Mouse (Mus musculus) olfactory bulb, adult 2 months (tissue): ENCODE data around the gene Ndufv1.

Source experiments
- CTCF ChIP-seq: fragments of 200-500 bp; IDR thresholded peaks from 2 replicates; pipeline ENCODE4 v1.5.1; 2012; ENCODE audit warnings: low read depth, mild to moderate bottlenecking, low read length, moderate library complexity; ENCODE audit not compliant: insufficient read depth
- POLR2A ChIP-seq: fragments of 200-500 bp; IDR thresholded peaks from 2 replicates; pipeline ENCODE4 v1.6.1; 2012; ENCODE audit warnings: mild to moderate bottlenecking, low read depth, low read length, moderate library complexity; ENCODE audit not compliant: insufficient read depth

DNA sequence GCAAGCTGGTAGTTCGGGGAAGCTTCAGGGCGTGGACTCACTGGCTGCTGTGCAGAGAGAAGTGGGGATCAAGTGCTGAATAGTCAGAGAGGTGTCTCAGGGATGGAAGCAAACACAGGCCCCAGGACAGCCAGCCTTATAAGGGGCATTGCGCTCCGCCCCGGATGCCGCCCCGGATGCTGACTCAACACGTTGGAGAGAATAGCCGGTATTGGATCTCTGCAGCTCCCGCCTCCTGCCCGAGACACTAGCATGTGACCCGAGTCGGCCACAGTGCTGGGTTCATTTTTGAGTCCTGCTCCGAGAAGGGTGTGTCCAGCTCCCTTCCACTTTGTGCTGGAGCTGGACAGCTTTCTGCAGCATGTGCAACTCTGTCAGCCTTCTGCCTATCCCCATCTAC is 29.5 kb upstream of the Ndufv1 start:
- TF ChIP-seq CTCF: no peak
- no peak for TF ChIP-seq POLR2A
